Comparison of ENCODE assay signal across 8 mouse cellular contexts in genomic region chr8:84908421-84909161, GRCm38 (mm10). TPM values are rescaled to one million over a fixed set of nuclear protein-coding genes. Genes with fewer than 3 reads are reported as not detected.
DNase-seq lines count a peak whose midpoint lies in the region; ATAC-seq and TF ChIP-seq lines count a peak whose summit lies in the region.

Dnase2a (plus strand) TSS chr8:84908560.

- TF ChIP-seq EP300 in MEL (IDR thresholded peaks at IDR 0.05; ENCODE audit: low read depth in 1 of 2, low read length in 2 of 2), result no peak

- H3K27ac ChIP-seq in MEL (ENCODE audit: control insufficient read depth, low read depth, low read length), result peak within 1 kb of the TSS; percentile 95
- H3K27ac ChIP-seq in hindbrain, embryonic 10.5 days, result peak within 1 kb of the TSS; percentile 83

- H3K4me3 ChIP-seq in MEL (ENCODE audit: control insufficient read depth in 1 of 2, insufficient read depth in 1 of 2, low read depth in 2 of 2, low read length in 2 of 2), result peak within 1 kb of the TSS; percentile 74 to 94
- peak within 1 kb of the TSS; percentile 62 for H3K4me3 ChIP-seq in hindbrain, embryonic 10.5 days

- H3K9ac ChIP-seq in MEL (ENCODE audit: control insufficient read depth, low read depth, low read length, poor library complexity, severe bottlenecking), result peak within 1 kb of the TSS; percentile 96

- peak; percentile 99 for DNase-seq in MEL (ENCODE audit: low read depth, low spot score)
- peak; percentile 87 for DNase-seq in cerebellum, adult 9-10 months
- DNase-seq in hindbrain, embryonic 10.5 days (ENCODE audit: low spot score), result peak; percentile 95
- DNase-seq in layer of hippocampus, adult 9-11 months, result peak; percentile 95
- peak; percentile 99 for DNase-seq in lung, postnatal 10 days
- DNase-seq in ovary, postnatal 36 days (ENCODE audit: low spot score), result peak; percentile 92
- DNase-seq in thymus, postnatal 25 days, result peak; percentile 80

- H3K9me3 ChIP-seq in MEL (replicated peaks; ENCODE audit: insufficient read depth, low read length), result no peaks in the 10 kb centered on the region
- no peaks in the 10 kb centered on the region for H3K9me3 ChIP-seq in hindbrain, embryonic 10.5 days

- 2% methylated on average over 45 of the region's 45 CpGs for WGBS in hindbrain, embryonic 10.5 days

- ATAC-seq in frontal cortex, adult (ENCODE audit: low TSS enrichment), result peak; percentile 64

- no peak for TF ChIP-seq CTCF in MEL (IDR thresholded peaks at IDR 0.05 in 2 of 3, conservative IDR thresholded peaks at IDR 0.05 in 1 of 3; ENCODE audit: control insufficient read depth in 1 of 3, insufficient read depth in 1 of 3, low read depth in 2 of 3, low read length in 3 of 3, poor library complexity in 1 of 3, severe bottlenecking in 1 of 3)

- peaks cover 2 to 38% of the 10 kb centered on the region in 2 experiments; a peak in 3 of 4 replicates for H3K4me1 ChIP-seq in MEL (ENCODE audit: control insufficient read depth in 1 of 2, insufficient read depth in 2 of 2, low read length in 2 of 2)
- peaks cover 33% of the 10 kb centered on the region for H3K4me1 ChIP-seq in hindbrain, embryonic 10.5 days (replicated peaks)

- peaks cover 9 to 30% of the 10 kb centered on the region in 2 experiments; a peak in 3 of 4 replicates for H3K36me3 ChIP-seq in MEL (ENCODE audit: control insufficient read depth in 1 of 2, insufficient read depth in 2 of 2, low read length in 2 of 2)
- peaks cover 15% of the 10 kb centered on the region; the same call in 1 of the 2 replicates for H3K36me3 ChIP-seq in hindbrain, embryonic 10.5 days

- no peak for TF ChIP-seq RAD21 in MEL (IDR thresholded peaks at IDR 0.05; ENCODE audit: low read depth, low read length)

- no peaks in the 10 kb centered on the region for H3K27me3 ChIP-seq in MEL (ENCODE audit: control insufficient read depth in 1 of 2, insufficient read depth in 2 of 2, low read length in 2 of 2)
- peaks cover 69% of the 10 kb centered on the region for H3K27me3 ChIP-seq in hindbrain, embryonic 10.5 days (ENCODE audit: insufficient read depth, poor library complexity, severe bottlenecking)

- peak; percentile 83 to 98 for TF ChIP-seq POLR2A in MEL (IDR thresholded peaks at IDR 0.05; ENCODE audit: control insufficient read depth in 1 of 2, insufficient read depth in 1 of 2, low read depth in 1 of 2, low read length in 2 of 2, poor library complexity in 1 of 2)

- peaks cover 32% of the 10 kb centered on the region for H3K79me2 ChIP-seq in MEL (ENCODE audit: control insufficient read depth, insufficient read depth, low read length, poor library complexity)

TF ChIP-seq in MEL, 35 proteins besides CTCF, POLR2A, EP300 and RAD21:
- TF ChIP-seq ZNF384 (IDR thresholded peaks at IDR 0.05; ENCODE audit: low read depth, low read length) (no peak; the same call in 1 of the 2 replicates), TCF12 (IDR thresholded peaks at IDR 0.05; ENCODE audit: low read depth, low read length) (peak; percentile 68; the same call in 1 of the 2 replicates), MAZ (IDR thresholded peaks at IDR 0.05; ENCODE audit: low read depth, low read length) (peak; percentile 57; the same call in 1 of the 2 replicates), KAT2A (conservative IDR thresholded peaks at IDR 0.05; ENCODE audit: low read depth, low read length) (no peak; the same call in 1 of the 2 replicates), TBP (IDR thresholded peaks at IDR 0.05; ENCODE audit: low read depth, low read length) (peak; percentile 91), RCOR1 (IDR thresholded peaks at IDR 0.05; ENCODE audit: low read depth, low read length) (no peak), NRF1 (IDR thresholded peaks at IDR 0.05; ENCODE audit: insufficient read depth, low read depth, low read length, poor library complexity, severe bottlenecking) (no peak), POLR2AphosphoS5 (IDR thresholded peaks at IDR 0.05; ENCODE audit: borderline replicate concordance, low read depth, low read length) (no peak; the same call in 1 of the 2 replicates), USF1 (IDR thresholded peaks at IDR 0.05; ENCODE audit: low read depth, low read length) (peak; percentile 98), ZMIZ1 (IDR thresholded peaks at IDR 0.05; ENCODE audit: low read depth, low read length) (peak; percentile 95), ZC3H11A (IDR thresholded peaks at IDR 0.05; ENCODE audit: low read depth, low read length) (no peak), ETS1 (IDR thresholded peaks at IDR 0.05; ENCODE audit: low read depth, low read length) (0 out of 2 replicates have a peak, but pooled peaks have one; percentile 6), BHLHE40 (IDR thresholded peaks at IDR 0.05; ENCODE audit: borderline replicate concordance, low read depth, low read length) (peak; percentile 83; the same call in 1 of the 2 replicates), TAL1 (IDR thresholded peaks at IDR 0.05; ENCODE audit: low read length) (no peak), USF2 (IDR thresholded peaks at IDR 0.05; ENCODE audit: borderline replicate concordance in 1 of 2, insufficient read depth in 1 of 2, low read depth in 1 of 2, low read length in 2 of 2) (peak; percentile 77 to 89), NELFE (IDR thresholded peaks at IDR 0.05; ENCODE audit: low read depth, low read length) (peak; percentile 96), GATA1 (IDR thresholded peaks at IDR 0.05; ENCODE audit: low read depth, low read length) (no peak), GABPA (IDR thresholded peaks at IDR 0.05; ENCODE audit: low read depth, low read length) (no peak), E2F4 (IDR thresholded peaks at IDR 0.05; ENCODE audit: borderline replicate concordance, low read depth, low read length) (peak; percentile 51; the same call in 1 of the 2 replicates), MYC (IDR thresholded peaks at IDR 0.05; ENCODE audit: low read depth, low read length) (peak; percentile 81; the same call in 1 of the 2 replicates), POLR2AphosphoS2 (IDR thresholded peaks at IDR 0.05; ENCODE audit: low read length) (peak; percentile 84), MAFK (IDR thresholded peaks at IDR 0.05; ENCODE audit: borderline replicate concordance, low read depth, low read length) (no peak), UBTF (IDR thresholded peaks at IDR 0.05; ENCODE audit: borderline replicate concordance, insufficient read depth, low read depth, low read length) (no peak), SIN3A (IDR thresholded peaks at IDR 0.05; ENCODE audit: low read length) (peak; percentile 91), MAX (IDR thresholded peaks at IDR 0.05; ENCODE audit: low read length) (peak; percentile 88), MYB (IDR thresholded peaks at IDR 0.05; ENCODE audit: low read depth, low read length) (no peak), MXI1 (IDR thresholded peaks at IDR 0.05; ENCODE audit: low read depth, low read length) (peak; percentile 84), SMC3 (IDR thresholded peaks at IDR 0.05; ENCODE audit: low read depth, low read length) (0 out of 2 replicates have a peak, but pooled peaks have one; percentile 2), ELF1 (IDR thresholded peaks at IDR 0.05; ENCODE audit: low read depth, low read length) (0 out of 2 replicates have a peak, but pooled peaks have one; percentile 7), HCFC1 (IDR thresholded peaks at IDR 0.05; ENCODE audit: low read depth, low read length) (peak; percentile 66; the same call in 1 of the 2 replicates), CHD1 (IDR thresholded peaks at IDR 0.05; ENCODE audit: low read depth, low read length) (no peak; the same call in 1 of the 2 replicates)

RNA-seq across cellular contexts. Expression of gene Dnase2a, which starts in this region (rescaled TPM):
- 53.7 and 62.3 TPM in 2 replicates for total RNA-seq in MEL (2012; rRNA removed)
- 10 to 100 TPM in 1 of 2 experiments, not detected in 1; 83.4 TPM for polyA plus RNA-seq in MEL (2012; ENCODE audit: insufficient read depth in 1 of 2, insufficient read length in 2 of 2, low read depth in 1 of 2, low replicate concordance in 2 of 2, missing spikeins in 1 of 2)
- polyA plus RNA-seq in hindbrain, embryonic 10.5 days (2016; fragmentation: Nextera tagmentation; extraction: Ambion mirVana), result 5.8 and 6.6 TPM in 2 replicates

Comparison
In these comparisons a context has a peak if more than half of its experiments do, and no peak if none do; other contexts are left out.
1. Peak in every context shown above with its lines: DNase-seq, ATAC-seq, H3K4me3 ChIP-seq and H3K27ac ChIP-seq.